Mouse (Mus musculus): Measurements from ENCODE around the gene Espn. TPM values are rescaled to one million over a fixed set of nuclear protein-coding genes. Genes with fewer than 3 reads are reported as not detected.

Gene Espn
- polyA plus RNA-seq, 2 experiments = 1.7 TPM

GRCm38 (mm10) chr4:152134507-152134906, 17.7 kb downstream of the Espn start:
- DNase-seq (ENCODE audit: low spot score) (no peak), ATAC-seq (ENCODE audit: low FRiP score, low read depth) (no peak)
- H3K4me3 ChIP-seq (replicated peaks; ENCODE audit: low read length) = no peak overlapping the region
- no peak overlapping the region for H3K9ac ChIP-seq (ENCODE audit: low read depth, low read length, severe bottlenecking)
- no peak overlapping the region for H3K4me2 ChIP-seq (replicated peaks; ENCODE audit: low read depth, low read length, severe bottlenecking)
- no peak overlapping the region for H3K27ac ChIP-seq (replicated peaks; ENCODE audit: low read depth, low read length)
- peaks cover 49% of the 10 kb centered on the region for H3K27me3 ChIP-seq (ENCODE audit: control insufficient read depth, insufficient read depth, low read length)
- no peaks in the 10 kb centered on the region for H3K9me3 ChIP-seq (ENCODE audit: control insufficient read depth, low read length)
- H3K4me1 ChIP-seq (ENCODE audit: control insufficient read depth, insufficient read depth, low read length) = peaks cover 28% of the 10 kb centered on the region
- H3K36me3 ChIP-seq (ENCODE audit: control insufficient read depth, insufficient read depth, low read length) = no peaks in the 10 kb centered on the region
- no peak for TF ChIP-seq POLR2A (IDR thresholded peaks at IDR 0.05; ENCODE audit: borderline replicate concordance, extremely low read depth, insufficient read depth, insufficient read length)

GRCm38 (mm10) chr4:152133213-152133612, 19.0 kb downstream of the Espn start:
- DNase-seq (ENCODE audit: low spot score) (no peak), ATAC-seq (ENCODE audit: low FRiP score, low read depth) (no peak)
- H3K27me3 ChIP-seq (ENCODE audit: control insufficient read depth, insufficient read depth, low read length) = peaks cover 62% of the 10 kb centered on the region
- TF ChIP-seq POLR2A (IDR thresholded peaks at IDR 0.05; ENCODE audit: borderline replicate concordance, extremely low read depth, insufficient read depth, insufficient read length) = no peak
- H3K4me1 ChIP-seq (ENCODE audit: control insufficient read depth, insufficient read depth, low read length) = peaks cover 22% of the 10 kb centered on the region
- H3K4me2 ChIP-seq (replicated peaks; ENCODE audit: low read depth, low read length, severe bottlenecking) = no peak overlapping the region
- 50% methylated on average over 5 of the region's 5 CpGs for WGBS
- no peaks in the 10 kb centered on the region for H3K9me3 ChIP-seq (ENCODE audit: control insufficient read depth, low read length)
- no peak overlapping the region for H3K9ac ChIP-seq (ENCODE audit: low read depth, low read length, severe bottlenecking)
- no peak overlapping the region for H3K4me3 ChIP-seq (replicated peaks; ENCODE audit: low read length)
- H3K27ac ChIP-seq (replicated peaks; ENCODE audit: low read depth, low read length) = no peak overlapping the region
- no peaks in the 10 kb centered on the region for H3K36me3 ChIP-seq (ENCODE audit: control insufficient read depth, insufficient read depth, low read length)

- Histone ChIP-seq H3K9me3 (ENCODE audit: control insufficient read depth, low read length) (no peaks in the 10 kb centered on the region), H3K4me1 (ENCODE audit: control insufficient read depth, insufficient read depth, low read length) (peaks cover 22% of the 10 kb centered on the region), H3K36me3 (ENCODE audit: control insufficient read depth, insufficient read depth, low read length) (no peaks in the 10 kb centered on the region), H3K4me2 (replicated peaks; ENCODE audit: low read depth, low read length, severe bottlenecking) (no peak overlapping the region), H3K27me3 (ENCODE audit: control insufficient read depth, insufficient read depth, low read length) (peaks cover 66% of the 10 kb centered on the region), H3K9ac (ENCODE audit: low read depth, low read length, severe bottlenecking) (no peak overlapping the region), H3K4me3 (replicated peaks; ENCODE audit: low read length) (no peak overlapping the region), H3K27ac (replicated peaks; ENCODE audit: low read depth, low read length) (no peak overlapping the region)
- WGBS = 34% methylated on average over 10 of the region's 10 CpGs
- no peak for DNase-seq (ENCODE audit: low spot score)
- no peak for ATAC-seq (ENCODE audit: low FRiP score, low read depth)
- no peak for TF ChIP-seq POLR2A (IDR thresholded peaks at IDR 0.05; ENCODE audit: borderline replicate concordance, extremely low read depth, insufficient read depth, insufficient read length)
Measured at GRCm38 (mm10) chr4:152132772-152133169, 19.4 kb downstream of the Espn start.

GRCm38 (mm10) chr4:152131809-152132771, 20.1 kb downstream of the Espn start:
- H3K4me1 ChIP-seq (ENCODE audit: control insufficient read depth, insufficient read depth, low read length) = peaks cover 22% of the 10 kb centered on the region
- DNase-seq (ENCODE audit: low spot score) (no peak), ATAC-seq (ENCODE audit: low FRiP score, low read depth) (no peak)
- peak overlapping the region; percentile 82 for H3K4me2 ChIP-seq (replicated peaks; ENCODE audit: low read depth, low read length, severe bottlenecking)
- H3K4me3 ChIP-seq (replicated peaks; ENCODE audit: low read length) = peak overlapping the region; percentile 42
- no peak for TF ChIP-seq POLR2A (IDR thresholded peaks at IDR 0.05; ENCODE audit: borderline replicate concordance, extremely low read depth, insufficient read depth, insufficient read length)
- H3K27ac ChIP-seq (replicated peaks; ENCODE audit: low read depth, low read length) = no peak overlapping the region
- WGBS = 5% methylated on average over 44 of the region's 50 CpGs
- no peak overlapping the region for H3K9ac ChIP-seq (ENCODE audit: low read depth, low read length, severe bottlenecking)
- no peaks in the 10 kb centered on the region for H3K36me3 ChIP-seq (ENCODE audit: control insufficient read depth, insufficient read depth, low read length)
- H3K9me3 ChIP-seq (ENCODE audit: control insufficient read depth, low read length) = no peaks in the 10 kb centered on the region
- peaks cover 73% of the 10 kb centered on the region for H3K27me3 ChIP-seq (ENCODE audit: control insufficient read depth, insufficient read depth, low read length)

GRCm38 (mm10) chr4:152130771-152131653, 21.2 kb downstream of the Espn start:
- Histone ChIP-seq H3K36me3 (ENCODE audit: control insufficient read depth, insufficient read depth, low read length) (no peaks in the 10 kb centered on the region), H3K27me3 (ENCODE audit: control insufficient read depth, insufficient read depth, low read length) (peaks cover 84% of the 10 kb centered on the region), H3K27ac (replicated peaks; ENCODE audit: low read depth, low read length) (no peak overlapping the region), H3K4me2 (replicated peaks; ENCODE audit: low read depth, low read length, severe bottlenecking) (peak overlapping the region; percentile 82), H3K9me3 (ENCODE audit: control insufficient read depth, low read length) (no peaks in the 10 kb centered on the region), H3K9ac (ENCODE audit: low read depth, low read length, severe bottlenecking) (peak overlapping the region; percentile 48), H3K4me1 (ENCODE audit: control insufficient read depth, insufficient read depth, low read length) (peaks cover 28% of the 10 kb centered on the region), H3K4me3 (replicated peaks; ENCODE audit: low read length) (peak overlapping the region; percentile 42)
- WGBS = under 1% methylated on average over 46 of the region's 85 CpGs
- DNase-seq (ENCODE audit: low spot score) (peak; percentile 40), ATAC-seq (ENCODE audit: low FRiP score, low read depth) (peak; percentile 62)
- TF ChIP-seq POLR2A (IDR thresholded peaks at IDR 0.05; ENCODE audit: borderline replicate concordance, extremely low read depth, insufficient read depth, insufficient read length) = no peak

All from limb, embryonic 14.5 days (tissue).